Mouse (Mus musculus): ENCODE measurements at regions not wholly inside any gene's neighbourhood (a gene's known extent, or its start where the extent isn't known, plus 50 kb on each side); places are given as distances from the start of the nearest gene placed in this dataset.

DNA sequence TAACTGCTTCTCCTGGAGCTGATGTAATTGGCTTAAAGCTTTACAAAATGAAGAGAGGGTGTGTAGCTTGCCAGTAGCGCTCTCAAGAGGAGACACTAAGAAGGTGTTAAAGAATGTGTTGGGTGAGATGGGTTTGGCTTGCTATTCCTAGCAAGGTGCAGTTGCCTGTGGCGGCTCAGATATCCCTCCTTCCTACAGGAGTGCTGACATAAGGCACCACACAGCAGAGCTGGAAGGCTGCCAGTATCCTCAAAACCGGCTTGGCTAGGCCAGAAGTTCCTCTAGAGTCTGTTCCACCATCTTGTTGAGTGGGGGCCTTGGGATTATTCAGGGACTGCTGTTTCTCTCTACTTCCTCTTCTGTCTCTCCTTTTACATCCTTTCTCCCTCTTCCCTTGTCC, 191.5 kb downstream of the Tex29 start:
- Histone ChIP-seq H3K4me1 (ENCODE audit: control insufficient read depth in 1 of 2, insufficient read depth in 2 of 2) (peaks cover 0 to 4% of the 10 kb centered on the region in 2 experiments; a peak in 1 of 4 replicates), H3K79me2 (replicated peaks; ENCODE audit: control insufficient read depth, extremely low read depth, insufficient read depth, poor library complexity, severe bottlenecking) (no peaks in the 10 kb centered on the region), H3K4me2 (ENCODE audit: insufficient read depth, low read depth, poor library complexity, severe bottlenecking) (no peak overlapping the region), H3K9me3 (replicated peaks; ENCODE audit: low read length) (peaks cover 5% of the 10 kb centered on the region), H3K27me3 (replicated peaks) (peaks cover 55% of the 10 kb centered on the region), H3K9ac (ENCODE audit: insufficient read depth, low read depth) (no peak overlapping the region), H3K27ac (ENCODE audit: insufficient read depth, low read depth) (no peak overlapping the region), H3K36me3 (replicated peaks in 1 of 2; ENCODE audit: control insufficient read depth in 1 of 2, insufficient read depth in 1 of 2, low read length in 1 of 2) (no peaks in the 10 kb centered on the region), H3K4me3 (replicated peaks in 1 of 3; ENCODE audit: low read depth in 2 of 3, low read length in 2 of 3, poor library complexity in 1 of 3) (no peak overlapping the region)
- dilution Hi-C loops (cut with MboI; ENCODE audit: extremely low pct_ligation_motif_present, extremely low pct_unique_long_range_greater_than_20kb, low sequenced_read_pairs) (no loop called here), in situ Hi-C loops (cut with MboI; ENCODE audit: low pct_ligation_motif_present, low pct_unique_long_range_greater_than_20kb, low sequenced_read_pairs) (no loop called here)
- TF ChIP-seq USF2 (conservative IDR thresholded peaks at IDR 0.05; ENCODE audit: low read depth, low read length) = no peak
- no peak for TF ChIP-seq ZNF384 (IDR thresholded peaks at IDR 0.05; ENCODE audit: low read depth, low read length)
- TF ChIP-seq POLR2AphosphoS2 (IDR thresholded peaks at IDR 0.05; ENCODE audit: low read depth, low read length) = no peak
- no peak for TF ChIP-seq MXI1 (IDR thresholded peaks at IDR 0.05; ENCODE audit: low read depth, low read length)
- no peak for TF ChIP-seq MAX (IDR thresholded peaks at IDR 0.05; ENCODE audit: low read length)
- no peak for TF ChIP-seq ZKSCAN1 (IDR thresholded peaks at IDR 0.05; ENCODE audit: borderline replicate concordance, low read depth, low read length)
- TF ChIP-seq MAFK (IDR thresholded peaks at IDR 0.05; ENCODE audit: insufficient replicate concordance, low read length) = no peak
- TF ChIP-seq MYC (IDR thresholded peaks at IDR 0.05; ENCODE audit: low read depth, low read length) = no peak
- no peak for TF ChIP-seq NELFE (IDR thresholded peaks at IDR 0.05; ENCODE audit: low read depth, low read length)
- TF ChIP-seq BHLHE40 (IDR thresholded peaks at IDR 0.05; ENCODE audit: low read depth, low read length) = no peak
- TF ChIP-seq USF1 (IDR thresholded peaks at IDR 0.05; ENCODE audit: low read depth, low read length) = no peak
- no peak for TF ChIP-seq GABPA (IDR thresholded peaks at IDR 0.05; ENCODE audit: insufficient replicate concordance, low read depth, low read length)
- no peak for TF ChIP-seq KAT2A (IDR thresholded peaks at IDR 0.05; ENCODE audit: insufficient replicate concordance, low read length)
- TF ChIP-seq MAZ (IDR thresholded peaks at IDR 0.05; ENCODE audit: low read depth, low read length) = no peak
- TF ChIP-seq CTCF (conservative IDR thresholded peaks at IDR 0.05 in 1 of 2, IDR thresholded peaks at IDR 0.05 in 1 of 2; ENCODE audit: low read depth in 2 of 2, low read length in 2 of 2) = no peak
- TF ChIP-seq EP300 (IDR thresholded peaks at IDR 0.05; ENCODE audit: low read length) = no peak
- no peak for DNase-seq (ENCODE audit: extremely low read depth)

DNA sequence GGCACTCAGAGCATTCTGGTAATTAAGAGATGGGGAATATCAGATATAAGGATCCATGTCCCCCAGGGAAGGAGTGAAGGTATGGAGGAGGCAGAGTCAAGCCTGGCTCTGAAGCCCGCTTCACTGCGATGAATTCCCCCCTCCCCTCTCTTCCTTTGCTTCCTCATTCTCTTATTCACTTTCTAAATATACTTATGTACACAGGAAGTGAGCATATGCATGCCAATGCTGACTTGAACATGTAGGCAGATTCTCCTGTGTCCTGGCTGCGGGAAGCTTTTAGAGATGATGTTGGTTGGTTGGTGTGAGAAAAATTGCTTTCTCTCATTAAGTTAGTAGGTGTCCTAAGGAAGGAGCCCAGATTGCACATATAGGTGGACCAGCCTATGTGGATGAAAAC, 192.1 kb downstream of the Tex29 start:
- Histone ChIP-seq H3K36me3 (replicated peaks in 1 of 2; ENCODE audit: control insufficient read depth in 1 of 2, insufficient read depth in 1 of 2, low read length in 1 of 2) (no peaks in the 10 kb centered on the region), H3K4me3 (replicated peaks in 1 of 3; ENCODE audit: low read depth in 2 of 3, low read length in 2 of 3, poor library complexity in 1 of 3) (no peak overlapping the region), H3K4me1 (ENCODE audit: control insufficient read depth in 1 of 2, insufficient read depth in 2 of 2) (peaks cover 0 to 4% of the 10 kb centered on the region in 2 experiments; a peak in 1 of 4 replicates), H3K27ac (ENCODE audit: insufficient read depth, low read depth) (no peak overlapping the region), H3K4me2 (ENCODE audit: insufficient read depth, low read depth, poor library complexity, severe bottlenecking) (no peak overlapping the region), H3K27me3 (replicated peaks) (peaks cover 55% of the 10 kb centered on the region), H3K79me2 (replicated peaks; ENCODE audit: control insufficient read depth, extremely low read depth, insufficient read depth, poor library complexity, severe bottlenecking) (no peaks in the 10 kb centered on the region), H3K9me3 (replicated peaks; ENCODE audit: low read length) (peaks cover 5% of the 10 kb centered on the region), H3K9ac (ENCODE audit: insufficient read depth, low read depth) (no peak overlapping the region)
- TF ChIP-seq PAX5 (IDR thresholded peaks at IDR 0.05; ENCODE audit: low read length) = no peak
- no peak for TF ChIP-seq UBTF (IDR thresholded peaks at IDR 0.05; ENCODE audit: low read depth, low read length)
- TF ChIP-seq NELFE (IDR thresholded peaks at IDR 0.05; ENCODE audit: low read depth, low read length) = no peak
- TF ChIP-seq HCFC1 (IDR thresholded peaks at IDR 0.05; ENCODE audit: low read depth, low read length) = no peak
- TF ChIP-seq SIN3A (IDR thresholded peaks at IDR 0.05; ENCODE audit: low read length) = no peak
- TF ChIP-seq ETS1 (conservative IDR thresholded peaks at IDR 0.05; ENCODE audit: low read depth, low read length) = no peak
- TF ChIP-seq RCOR1 (conservative IDR thresholded peaks at IDR 0.05; ENCODE audit: low read depth, low read length) = no peak
- TF ChIP-seq KAT2A (IDR thresholded peaks at IDR 0.05; ENCODE audit: insufficient replicate concordance, low read length) = no peak
- no peak for DNase-seq (ENCODE audit: extremely low read depth)
- dilution Hi-C loops (cut with MboI; ENCODE audit: extremely low pct_ligation_motif_present, extremely low pct_unique_long_range_greater_than_20kb, low sequenced_read_pairs) (no loop called here), in situ Hi-C loops (cut with MboI; ENCODE audit: low pct_ligation_motif_present, low pct_unique_long_range_greater_than_20kb, low sequenced_read_pairs) (no loop called here)
